Mouse (Mus musculus): ENCODE data around the gene Fcgr2b.

- TF ChIP-seq CTCF (conservative IDR thresholded peaks at IDR 0.05; ENCODE audit: low read length) (no peak), POU5F1 (IDR thresholded peaks at IDR 0.05; ENCODE audit: borderline replicate concordance, low read length) (no peak), NANOG (IDR thresholded peaks at IDR 0.05; ENCODE audit: borderline replicate concordance, low read length) (no peak)
Measured at GRCm38 (mm10) chr1:171016676-171017356, 40.5 kb upstream of the Fcgr2b start.
